Mouse (Mus musculus) gastrocnemius, adult 18-20 months (tissue): ENCODE results near the gene Vps26c. TPM values are rescaled to one million over a fixed set of nuclear protein-coding genes. Genes with fewer than 3 reads are reported as not detected.

Experiments used
- total RNA-seq, 2 experiments: library from RNA; stranded (reverse); gene quantifications; 2 replicates each; pipeline ENCODE4 v1.2.3; 2021

The Vps26c gene
- total RNA-seq, 2 experiments from 2014 or later = 8.9 to 10.6 TPM

Other genes with a start within 250 kb of the Vps26c start
- gene Hlcs, start 213.3 kb downstream of the Vps26c start, total RNA-seq = 10 to 100 TPM in 1 of 2 experiments, 1 to 10 TPM in 1; 9.8 to 10.8 TPM
- 1 to 10 TPM in 1 of 2 experiments, under 1 TPM in 1; 0.43 to 1.4 TPM for gene Ripply3, start 198.4 kb downstream of the Vps26c start, total RNA-seq
- gene Ttc3, start 156.2 kb downstream of the Vps26c start, total RNA-seq = 10 to 100 TPM; 59.4 to 61.8 TPM
- 100 to 1,000 TPM; 165 to 185 TPM for gene Pigp, start 155.0 kb downstream of the Vps26c start, total RNA-seq
- gene Dyrk1a, start 43.2 kb upstream of the Vps26c start, total RNA-seq = 100 to 1,000 TPM in 1 of 2 experiments, 10 to 100 TPM in 1; 96.7 to 105 TPM